Mouse (Mus musculus): ENCODE results near the gene Pik3c2a. TPM values are rescaled to one million over a fixed set of nuclear protein-coding genes. Genes with fewer than 3 reads are reported as not detected.
"Not testable (repeated sequence)": the region's sequence is repeated elsewhere in the genome, so short reads cannot be mapped to it uniquely, and the experiment has no call there.

Pik3c2a gene
- polyA plus RNA-seq, 1 experiment from 2014 or later: 34.5 TPM

GRCm38 (mm10) chr7:116444326-116444809, 1.1 kb upstream of the Pik3c2a start:
- peak overlapping the region; percentile 93 for H3K4me3 ChIP-seq
- peaks cover 32% of the 10 kb centered on the region for H3K4me1 ChIP-seq
- H3K27me3 ChIP-seq (ENCODE audit: low read depth, poor library complexity, severe bottlenecking): no peaks in the 10 kb centered on the region
- no peaks in the 10 kb centered on the region for H3K9me3 ChIP-seq (replicated peaks)
- 0% methylated on average over 2 of the region's 2 CpGs for WGBS
- no peaks in the 10 kb centered on the region for H3K36me3 ChIP-seq
- DNase-seq (ENCODE audit: low spot score): no peak
- H3K27ac ChIP-seq: peak overlapping the region; percentile 97; the same call in 1 of the 2 replicates

DNA sequence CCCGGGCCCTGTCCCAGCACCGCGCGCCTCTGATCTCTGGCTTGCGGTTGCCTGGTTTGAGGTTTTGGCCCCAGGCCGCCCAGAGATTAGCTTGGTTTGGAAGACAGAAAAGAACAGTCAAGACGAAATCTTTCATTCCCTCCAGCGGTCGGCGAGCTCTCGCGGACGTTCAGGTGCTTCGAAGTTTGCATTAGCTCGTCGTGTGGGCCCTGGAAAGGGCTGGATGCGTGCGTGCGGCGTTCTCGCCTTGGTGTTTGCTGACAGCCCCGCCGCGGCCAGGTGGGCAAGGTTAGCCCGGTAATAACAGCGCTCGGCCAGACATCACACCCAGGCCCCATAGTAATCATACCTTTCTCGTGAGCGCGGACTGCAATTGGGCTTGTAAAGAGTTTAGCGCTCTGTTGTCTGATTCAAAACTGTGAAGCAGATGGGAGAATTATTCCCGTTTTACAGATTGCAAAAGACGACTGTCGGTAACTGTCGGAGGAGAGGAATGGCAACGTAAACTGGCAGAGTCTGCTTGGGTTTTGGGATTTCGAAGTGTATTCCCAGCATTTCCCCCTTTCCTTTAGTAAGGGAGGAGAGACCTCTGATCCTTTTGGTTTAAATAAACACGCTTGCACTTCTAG, 562 bp upstream of the Pik3c2a start:
- 1% methylated on average over 38 of the region's 38 CpGs for WGBS
- DNase-seq (ENCODE audit: low spot score): no peak

GRCm38 (mm10) chr7:116442226-116442625, 1.0 kb downstream of the Pik3c2a start:
- WGBS: 12% methylated on average over 7 of the region's 7 CpGs
- no peaks in the 10 kb centered on the region for H3K27me3 ChIP-seq (ENCODE audit: low read depth, poor library complexity, severe bottlenecking)
- DNase-seq (ENCODE audit: low spot score): peak; percentile 32
- peak overlapping the region; percentile 97 for H3K27ac ChIP-seq
- H3K9me3 ChIP-seq (replicated peaks): no peaks in the 10 kb centered on the region
- H3K4me1 ChIP-seq: peaks cover 32% of the 10 kb centered on the region
- H3K4me3 ChIP-seq: peak overlapping the region; percentile 93
- peaks cover 14% of the 10 kb centered on the region for H3K36me3 ChIP-seq

More for the DNA sequence above, 562 bp upstream of the Pik3c2a start:
- peaks cover 32% of the 10 kb centered on the region for H3K4me1 ChIP-seq
- peak overlapping the region; percentile 93 for H3K4me3 ChIP-seq
- H3K36me3 ChIP-seq: peaks cover under 1% of the 10 kb centered on the region; the same call in 1 of the 2 replicates
- H3K27me3 ChIP-seq (ENCODE audit: low read depth, poor library complexity, severe bottlenecking): no peaks in the 10 kb centered on the region
- peak overlapping the region; percentile 97 for H3K27ac ChIP-seq
- no peaks in the 10 kb centered on the region for H3K9me3 ChIP-seq (replicated peaks)

DNA sequence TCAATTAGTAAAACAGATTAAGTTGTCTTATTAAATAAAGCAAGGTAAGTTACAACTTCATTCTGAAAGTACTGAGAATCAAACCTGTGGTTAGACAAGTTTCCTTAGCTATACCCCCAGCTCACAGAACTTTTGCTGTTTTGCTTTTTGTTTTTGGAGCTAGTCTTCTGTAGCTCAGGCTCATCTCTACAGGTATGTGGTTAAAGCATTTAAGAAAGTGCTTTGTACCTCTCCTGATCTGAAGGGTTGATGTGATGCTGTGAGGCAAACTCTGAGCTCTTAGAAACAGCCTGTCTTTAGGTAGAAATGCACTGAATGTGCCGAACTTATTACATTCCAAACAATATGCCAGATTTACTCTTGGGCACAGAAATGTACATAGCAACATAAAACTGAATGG, 1.9 kb downstream of the Pik3c2a start:
- DNase-seq (ENCODE audit: low spot score): no peak
- Histone ChIP-seq H3K4me1 (peaks cover 32% of the 10 kb centered on the region), H3K36me3 (peaks cover 14% of the 10 kb centered on the region), H3K27me3 (ENCODE audit: low read depth, poor library complexity, severe bottlenecking) (no peaks in the 10 kb centered on the region), H3K9me3 (replicated peaks) (no peaks in the 10 kb centered on the region), H3K27ac (no peak overlapping the region), H3K4me3 (peak overlapping the region; percentile 93; the same call in 1 of the 2 replicates)
- whole genome bisulfite sequencing: 89% methylated on average over 1 of the region's 1 CpGs

- WGBS: 87% methylated on average over 3 of the region's 3 CpGs
- Histone ChIP-seq H3K4me1 (no peaks in the 10 kb centered on the region), H3K9me3 (replicated peaks) (no peaks in the 10 kb centered on the region), H3K36me3 (no peaks in the 10 kb centered on the region), H3K4me3 (no peak overlapping the region), H3K27me3 (ENCODE audit: low read depth, poor library complexity, severe bottlenecking) (no peaks in the 10 kb centered on the region), H3K27ac (no peak overlapping the region)
- DNase-seq (ENCODE audit: low spot score): no peak
Observed at GRCm38 (mm10) chr7:116431661-116432060, 11.6 kb downstream of the Pik3c2a start.

- Histone ChIP-seq H3K27me3 (ENCODE audit: low read depth, poor library complexity, severe bottlenecking) (no peaks in the 10 kb centered on the region), H3K4me1 (no peaks in the 10 kb centered on the region), H3K4me3 (no peak overlapping the region), H3K9me3 (replicated peaks) (no peaks in the 10 kb centered on the region), H3K36me3 (peaks cover under 1% of the 10 kb centered on the region; the same call in 1 of the 2 replicates), H3K27ac (no peak overlapping the region)
- WGBS: 90% methylated on average over 2 of the region's 2 CpGs
- no peak for DNase-seq (ENCODE audit: low spot score)
Observed at GRCm38 (mm10) chr7:116430926-116431325, 12.3 kb downstream of the Pik3c2a start.

GRCm38 (mm10) chr7:116427206-116427605, 16.0 kb downstream of the Pik3c2a start:
- H3K4me3 ChIP-seq: no peak overlapping the region
- DNase-seq (ENCODE audit: low spot score): no peak
- no peaks in the 10 kb centered on the region for H3K27me3 ChIP-seq (ENCODE audit: low read depth, poor library complexity, severe bottlenecking)
- no peak overlapping the region for H3K27ac ChIP-seq
- H3K36me3 ChIP-seq: peaks cover 2% of the 10 kb centered on the region; the same call in 1 of the 2 replicates
- no peaks in the 10 kb centered on the region for H3K9me3 ChIP-seq (replicated peaks)
- H3K4me1 ChIP-seq: no peaks in the 10 kb centered on the region

DNA sequence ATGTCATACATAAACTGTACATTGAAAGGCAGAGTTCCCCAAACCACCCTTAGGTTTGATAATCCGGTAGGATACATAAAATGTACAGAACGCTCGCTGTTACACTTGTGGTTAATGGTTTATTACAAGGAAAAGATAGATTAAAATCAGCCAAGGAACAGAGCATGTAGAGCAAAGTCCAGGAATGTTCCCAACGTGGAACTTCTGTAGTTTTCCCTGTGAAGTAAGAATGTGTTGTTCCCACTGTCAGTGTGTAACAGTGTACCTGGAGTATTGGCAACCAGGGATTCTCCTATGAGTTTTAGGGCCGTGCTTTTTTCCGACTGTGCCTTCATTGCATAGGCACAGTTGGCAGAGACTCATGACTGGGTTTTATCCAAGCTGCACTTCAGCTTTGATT, 17.5 kb downstream of the Pik3c2a start:
- no peak for DNase-seq (ENCODE audit: low spot score)
- Histone ChIP-seq H3K4me3 (no peak overlapping the region), H3K27me3 (ENCODE audit: low read depth, poor library complexity, severe bottlenecking) (no peaks in the 10 kb centered on the region), H3K36me3 (peaks cover 2% of the 10 kb centered on the region; the same call in 1 of the 2 replicates), H3K4me1 (no peaks in the 10 kb centered on the region), H3K27ac (no peak overlapping the region), H3K9me3 (replicated peaks) (no peaks in the 10 kb centered on the region)
- 91% methylated on average over 6 of the region's 6 CpGs for WGBS

GRCm38 (mm10) chr7:116421081-116421480, 22.2 kb downstream of the Pik3c2a start:
- peaks cover 27% of the 10 kb centered on the region for H3K36me3 ChIP-seq
- no peak for DNase-seq (ENCODE audit: low spot score)
- no peak overlapping the region for H3K4me3 ChIP-seq
- no peaks in the 10 kb centered on the region for H3K27me3 ChIP-seq (ENCODE audit: low read depth, poor library complexity, severe bottlenecking)
- H3K4me1 ChIP-seq: no peaks in the 10 kb centered on the region
- H3K9me3 ChIP-seq (replicated peaks): no peaks in the 10 kb centered on the region
- H3K27ac ChIP-seq: no peak overlapping the region

GRCm38 (mm10) chr7:116409438-116409837, 33.8 kb downstream of the Pik3c2a start:
- 69% methylated on average over 1 of the region's 1 CpGs for WGBS
- Histone ChIP-seq H3K36me3 (peaks cover 4% of the 10 kb centered on the region; the same call in 1 of the 2 replicates), H3K27me3 (ENCODE audit: low read depth, poor library complexity, severe bottlenecking) (no peaks in the 10 kb centered on the region), H3K4me3 (no peak overlapping the region), H3K9me3 (replicated peaks) (no peaks in the 10 kb centered on the region), H3K4me1 (no peaks in the 10 kb centered on the region), H3K27ac (no peak overlapping the region)
- no peak for DNase-seq (ENCODE audit: low spot score)

- Histone ChIP-seq H3K27ac (no peak overlapping the region), H3K9me3 (replicated peaks) (no peaks in the 10 kb centered on the region), H3K4me3 (no peak overlapping the region), H3K4me1 (no peaks in the 10 kb centered on the region), H3K27me3 (ENCODE audit: low read depth, poor library complexity, severe bottlenecking) (no peaks in the 10 kb centered on the region), H3K36me3 (peaks cover 15% of the 10 kb centered on the region; the same call in 1 of the 2 replicates)
- WGBS: 87% methylated on average over 3 of the region's 3 CpGs
- DNase-seq (ENCODE audit: low spot score): no peak
Observed at GRCm38 (mm10) chr7:116392329-116392728, 50.9 kb downstream of the Pik3c2a start.

- H3K36me3 ChIP-seq: peaks cover 40% of the 10 kb centered on the region
- not testable (repeated sequence) for DNase-seq (ENCODE audit: low spot score); H3K9me3 ChIP-seq (replicated peaks); H3K4me3 ChIP-seq; H3K4me1 ChIP-seq; H3K27ac ChIP-seq; H3K27me3 ChIP-seq (ENCODE audit: low read depth, poor library complexity, severe bottlenecking)
- 96% methylated on average over 2 of the region's 2 CpGs for WGBS
Observed at GRCm38 (mm10) chr7:116387389-116387788, 55.9 kb downstream of the Pik3c2a start.

GRCm38 (mm10) chr7:116379181-116379580, 64.1 kb downstream of the Pik3c2a start:
- H3K4me3 ChIP-seq; DNase-seq (ENCODE audit: low spot score); H3K27me3 ChIP-seq (ENCODE audit: low read depth, poor library complexity, severe bottlenecking); H3K27ac ChIP-seq; H3K4me1 ChIP-seq; H3K9me3 ChIP-seq (replicated peaks): not testable (repeated sequence)
- WGBS: 93% methylated on average over 6 of the region's 6 CpGs
- peaks cover 64% of the 10 kb centered on the region for H3K36me3 ChIP-seq
